Mouse (Mus musculus) cerebellum, adult 2 months (tissue): Measurements from ENCODE around the gene Pknox2.

Experiments
- CTCF ChIP-seq: fragments of 200-500 bp; IDR thresholded peaks from 2 replicates; pipeline ENCODE4 v1.5.1; 2011; ENCODE audit warnings: low read depth, mild to moderate bottlenecking, control low read depth, low read length, moderate library complexity, borderline replicate concordance; ENCODE audit not compliant: insufficient read depth
- POLR2A ChIP-seq: fragments of 200-500 bp; IDR thresholded peaks from 2 replicates; pipeline ENCODE4 v1.6.1; 2011; ENCODE audit warnings: low read length, control low read depth, borderline replicate concordance; ENCODE audit not compliant: insufficient read depth

DNA sequence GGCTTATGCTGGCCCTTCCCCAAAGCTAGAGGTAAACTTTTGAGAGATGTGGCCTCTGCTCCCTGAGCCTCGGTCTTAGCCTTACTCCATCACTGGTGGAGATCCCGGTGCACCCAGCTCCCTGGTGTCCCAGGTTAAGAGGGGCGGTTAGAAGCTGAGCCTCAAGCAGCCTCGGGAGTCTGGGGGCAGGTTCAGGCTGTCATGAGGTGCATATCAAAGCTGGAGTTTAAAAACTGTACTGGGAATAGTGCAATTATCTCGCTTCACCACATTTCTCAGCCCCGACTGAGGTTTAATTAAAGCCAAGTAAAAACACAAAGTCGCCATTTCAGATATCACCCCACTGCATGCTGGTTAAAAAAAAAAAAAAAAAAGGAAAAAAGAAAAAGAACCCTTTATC is 108.8 kb downstream of the Pknox2 start:
- TF ChIP-seq CTCF (no peak), POLR2A (no peak)
